In genomic region chr17:66815921-66816320, GRCm38 (mm10) we compare ENCODE assay signal across 18 mouse cellular contexts.
A peak's percentile ranks its signal among the peaks of the same experiment; 100 is the strongest.
DNase-seq lines count a peak whose midpoint lies in the region; ATAC-seq and TF ChIP-seq lines count a peak whose summit lies in the region.
"Had no signal": no experiment of that assay in that cellular context is flagged by ENCODE, and none has a peak within 500 bp of the region (broad histone marks: within the 10 kb centered on the region; RNA-seq: fewer than 3 reads in every experiment).

No protein-coding gene starts in this region.

- no peak for TF ChIP-seq CTCF in midbrain, postnatal 0 days (IDR thresholded peaks at IDR 0.05)

- no peaks in the 10 kb centered on the region for H3K9me3 ChIP-seq in hindbrain, embryonic 10.5 days
- H3K9me3 ChIP-seq in hindbrain, embryonic 13.5 days, result no peaks in the 10 kb centered on the region
- no peaks in the 10 kb centered on the region for H3K9me3 ChIP-seq in midbrain, postnatal 0 days (ENCODE audit: low read length)
- H3K9me3 ChIP-seq in midbrain, embryonic 13.5 days, result no peaks in the 10 kb centered on the region
- H3K9me3 ChIP-seq: forebrain, embryonic 10.5 days; lung, embryonic 15.5 days had no signal

- DNase-seq in cerebellum, adult 11 months, result peak; percentile 1
- no peak for DNase-seq in cerebellum, postnatal 36 days
- DNase-seq in hindbrain, embryonic 10.5 days (ENCODE audit: low spot score), result peak; percentile 33
- peak; percentile 46 for DNase-seq in midbrain, postnatal 0 days (ENCODE audit: low spot score)
- no peak for DNase-seq in gastrocnemius, adult 8-10 months (ENCODE audit: low spot score in 2 of 2)
- DNase-seq: adrenal gland, adult 8-10 months; gastrocnemius, postnatal 14 days; kidney, adult 11 months; right cerebral cortex, adult 18-20 months; thymus, postnatal 25 days had no signal

- 14% methylated on average over 2 of the region's 2 CpGs for WGBS in hindbrain, embryonic 10.5 days
- 0% methylated on average over 2 of the region's 2 CpGs for WGBS in hindbrain, embryonic 13.5 days
- WGBS in midbrain, postnatal 0 days, result 25% methylated on average over 2 of the region's 2 CpGs
- WGBS in midbrain, embryonic 13.5 days, result 5% methylated on average over 2 of the region's 2 CpGs

- no peak overlapping the region for H3K4me3 ChIP-seq in hindbrain, embryonic 10.5 days
- H3K4me3 ChIP-seq in hindbrain, embryonic 13.5 days, result no peak overlapping the region
- no peak overlapping the region for H3K4me3 ChIP-seq in midbrain, postnatal 0 days (ENCODE audit: low read depth, low read length)
- no peak overlapping the region for H3K4me3 ChIP-seq in midbrain, embryonic 13.5 days (replicated peaks)
- H3K4me3 ChIP-seq: forebrain, embryonic 10.5 days; lung, embryonic 15.5 days had no signal

- H3K9ac ChIP-seq in hindbrain, embryonic 13.5 days, result no peak overlapping the region
- no peak overlapping the region for H3K9ac ChIP-seq in midbrain, postnatal 0 days (replicated peaks; ENCODE audit: low read length, poor library complexity, severe bottlenecking)
- H3K9ac ChIP-seq in midbrain, embryonic 13.5 days (replicated peaks), result no peak overlapping the region
- H3K9ac ChIP-seq: liver, embryonic 14.5 days; lung, embryonic 15.5 days had no signal

- peaks cover 84% of the 10 kb centered on the region for H3K27me3 ChIP-seq in hindbrain, embryonic 10.5 days (ENCODE audit: insufficient read depth, poor library complexity, severe bottlenecking)
- H3K27me3 ChIP-seq in hindbrain, embryonic 13.5 days, result peaks cover 33% of the 10 kb centered on the region
- H3K27me3 ChIP-seq in midbrain, postnatal 0 days (ENCODE audit: insufficient read depth, low read length), result no peaks in the 10 kb centered on the region
- peaks cover 12% of the 10 kb centered on the region; the same call in 1 of the 2 replicates for H3K27me3 ChIP-seq in midbrain, embryonic 13.5 days
- H3K27me3 ChIP-seq: lung, embryonic 15.5 days; Patski had no signal

- no peak overlapping the region for H3K4me2 ChIP-seq in hindbrain, embryonic 13.5 days
- H3K4me2 ChIP-seq in midbrain, postnatal 0 days (ENCODE audit: low read depth, low read length, poor library complexity, severe bottlenecking), result no peak overlapping the region
- H3K4me2 ChIP-seq in midbrain, embryonic 13.5 days (replicated peaks), result no peak overlapping the region
- H3K4me2 ChIP-seq: lung, embryonic 15.5 days had no signal

- H3K36me3 ChIP-seq in hindbrain, embryonic 10.5 days, result no peaks in the 10 kb centered on the region
- no peaks in the 10 kb centered on the region for H3K36me3 ChIP-seq in hindbrain, embryonic 13.5 days
- no peaks in the 10 kb centered on the region for H3K36me3 ChIP-seq in midbrain, postnatal 0 days (ENCODE audit: insufficient read depth, low read length)
- no peaks in the 10 kb centered on the region for H3K36me3 ChIP-seq in midbrain, embryonic 13.5 days
- H3K36me3 ChIP-seq: forebrain, embryonic 10.5 days; lung, embryonic 15.5 days had no signal

- no peak overlapping the region for H3K27ac ChIP-seq in hindbrain, embryonic 10.5 days
- no peak overlapping the region for H3K27ac ChIP-seq in hindbrain, embryonic 13.5 days
- H3K27ac ChIP-seq in midbrain, postnatal 0 days (ENCODE audit: low read depth, low read length), result no peak overlapping the region
- H3K27ac ChIP-seq in midbrain, embryonic 13.5 days, result no peak overlapping the region
- H3K27ac ChIP-seq: forebrain, embryonic 10.5 days; liver, embryonic 14.5 days; lung, embryonic 15.5 days; macrophage had no signal

- H3K4me1 ChIP-seq in hindbrain, embryonic 10.5 days (replicated peaks), result peaks cover 16% of the 10 kb centered on the region
- peaks cover 23% of the 10 kb centered on the region for H3K4me1 ChIP-seq in hindbrain, embryonic 13.5 days (replicated peaks)
- H3K4me1 ChIP-seq in midbrain, postnatal 0 days (ENCODE audit: insufficient read depth, low read length), result no peaks in the 10 kb centered on the region
- H3K4me1 ChIP-seq in midbrain, embryonic 13.5 days (replicated peaks), result peaks cover 13% of the 10 kb centered on the region
- H3K4me1 ChIP-seq: lung, embryonic 15.5 days had no signal

- no peak; the same call in 1 of the 2 replicates for ATAC-seq in hindbrain, embryonic 13.5 days (ENCODE audit: low FRiP score)
- ATAC-seq in midbrain, postnatal 0 days (ENCODE audit: low FRiP score), result no peak
- ATAC-seq in midbrain, embryonic 13.5 days, result no peak
- no peak for ATAC-seq in inflammation-experienced regulatory T-cells, adult 6 months
- ATAC-seq: Patski had no signal

Comparison
In these comparisons a context has a peak if more than half of its experiments do, and no peak if none do; other contexts are left out.
1. DNase-seq: peak in cerebellum, adult 11 months (single experiment), hindbrain, embryonic 10.5 days (single experiment) and midbrain, postnatal 0 days (single experiment); none in cerebellum, postnatal 36 days (0 of 2) and gastrocnemius, adult 8-10 months (0 of 2).